Mouse (Mus musculus) heart, adult 18-20 months (tissue): ENCODE measurements at regions not wholly inside any gene's neighbourhood (a gene's known extent, or its start where the extent isn't known, plus 50 kb on each side); places are given as distances from the start of the nearest gene placed in this dataset.

Experiments
- DNase-seq, 2 experiments: peaks; one replicate each; pipeline ENCODE4 v3.0.0; 2021 to 2022; ENCODE audit warnings: mixed read lengths in 1 of 2

GRCm38 (mm10) chr10:126641792-126642289 is 259.3 kb downstream of the Atp23 start:
- DNase-seq, result peak; percentile 15 to 32

- no peak for DNase-seq
Observed at GRCm38 (mm10) chr10:126634731-126635130, 266.4 kb downstream of the Atp23 start.

GRCm38 (mm10) chr10:126628057-126628456 is 273.1 kb downstream of the Atp23 start:
- DNase-seq, result no peak

GRCm38 (mm10) chr10:126625466-126625865 is 275.7 kb downstream of the Atp23 start:
- DNase-seq, result peak in 1 of 2 experiments; percentile 22

- no peak for DNase-seq
Observed at GRCm38 (mm10) chr10:126620802-126621201, 280.4 kb downstream of the Atp23 start.

GRCm38 (mm10) chr10:126619970-126620369 is 281.2 kb downstream of the Atp23 start:
- DNase-seq, result no peak

- no peak for DNase-seq
Observed at GRCm38 (mm10) chr10:126612226-126612625, 288.9 kb downstream of the Atp23 start.

GRCm38 (mm10) chr10:126610506-126610905 is 290.6 kb downstream of the Atp23 start:
- no peak for DNase-seq

- DNase-seq, result no peak
Observed at GRCm38 (mm10) chr10:126599686-126600085, 301.5 kb downstream of the Atp23 start.

GRCm38 (mm10) chr10:126568155-126568554 is 333.0 kb downstream of the Atp23 start:
- DNase-seq, result no peak

- DNase-seq, result no peak
Observed at GRCm38 (mm10) chr10:126565326-126565725, 335.8 kb downstream of the Atp23 start.

- DNase-seq, result no peak
Observed at GRCm38 (mm10) chr10:126555080-126555479, 346.1 kb downstream of the Atp23 start.

GRCm38 (mm10) chr10:126531950-126532349 is 369.2 kb downstream of the Atp23 start:
- no peak for DNase-seq

GRCm38 (mm10) chr10:126531368-126531767 is 369.8 kb downstream of the Atp23 start:
- peak in 1 of 2 experiments; percentile 28 for DNase-seq

GRCm38 (mm10) chr10:126528801-126529200 is 372.4 kb downstream of the Atp23 start:
- no peak for DNase-seq

- no peak for DNase-seq
Observed at GRCm38 (mm10) chr10:126526186-126526585, 375.0 kb downstream of the Atp23 start.

- no peak for DNase-seq
Observed at GRCm38 (mm10) chr10:126521836-126522815, 379.0 kb downstream of the Atp23 start.

GRCm38 (mm10) chr10:126520973-126521372 is 380.2 kb downstream of the Atp23 start:
- no peak for DNase-seq

GRCm38 (mm10) chr10:126513185-126513584 is 388.0 kb downstream of the Atp23 start:
- DNase-seq, result no peak

GRCm38 (mm10) chr10:126511511-126511910 is 389.6 kb downstream of the Atp23 start:
- DNase-seq, result peak; percentile 91 to 92

GRCm38 (mm10) chr10:126505988-126506387 is 395.2 kb downstream of the Atp23 start:
- DNase-seq, result no peak

- DNase-seq, result peak; percentile 16 to 42
Observed at GRCm38 (mm10) chr10:126502013-126502688, 399.0 kb downstream of the Atp23 start.

- peak in 1 of 2 experiments; percentile 29 for DNase-seq
Observed at GRCm38 (mm10) chr10:126498726-126499125, 402.4 kb downstream of the Atp23 start.
